9 mouse cellular contexts compared by ENCODE assay signal in genomic region chr6:114861591-114861990, GRCm38 (mm10).
DNase-seq lines count a peak whose midpoint lies in the region; ATAC-seq lines count a peak whose summit lies in the region.
"Had no signal": no experiment of that assay in that cellular context is flagged by ENCODE, and none has a peak within 500 bp of the region (broad histone marks: within the 10 kb centered on the region; RNA-seq: fewer than 3 reads in every experiment).

No protein-coding gene starts in this region.

- H3K9me3 ChIP-seq in embryonic facial prominence, embryonic 11.5 days (replicated peaks; ENCODE audit: control insufficient read depth, low read length): no peaks in the 10 kb centered on the region
- no peaks in the 10 kb centered on the region for H3K9me3 ChIP-seq in embryonic facial prominence, embryonic 10.5 days
- H3K9me3 ChIP-seq in kidney, embryonic 15.5 days (replicated peaks): no peaks in the 10 kb centered on the region
- no peaks in the 10 kb centered on the region for H3K9me3 ChIP-seq in hindbrain, embryonic 15.5 days

- no peaks in the 10 kb centered on the region for H3K27me3 ChIP-seq in embryonic facial prominence, embryonic 11.5 days (ENCODE audit: control insufficient read depth, insufficient read depth, low read length)
- H3K27me3 ChIP-seq in embryonic facial prominence, embryonic 10.5 days (replicated peaks; ENCODE audit: low read depth, poor library complexity, severe bottlenecking): no peaks in the 10 kb centered on the region
- H3K27me3 ChIP-seq in kidney, embryonic 15.5 days: no peaks in the 10 kb centered on the region
- H3K27me3 ChIP-seq in hindbrain, embryonic 15.5 days: no peaks in the 10 kb centered on the region

- no peaks in the 10 kb centered on the region for H3K4me1 ChIP-seq in embryonic facial prominence, embryonic 11.5 days (ENCODE audit: control insufficient read depth, insufficient read depth, low read length)
- peaks cover 27% of the 10 kb centered on the region for H3K4me1 ChIP-seq in embryonic facial prominence, embryonic 10.5 days
- H3K4me1 ChIP-seq in kidney, embryonic 15.5 days: peaks cover 66% of the 10 kb centered on the region
- peaks cover 6% of the 10 kb centered on the region; the same call in 1 of the 2 replicates for H3K4me1 ChIP-seq in hindbrain, embryonic 15.5 days (replicated peaks)

- no peak for DNase-seq in embryonic facial prominence, embryonic 11.5 days (ENCODE audit: low spot score)
- no peak for DNase-seq in embryonic facial prominence, embryonic 10.5 days (ENCODE audit: low spot score)
- DNase-seq in kidney, adult 18-20 months: no peak
- DNase-seq in cerebellum, adult 18-20 months: peak; percentile 69 to 74
- no peak for DNase-seq in natural killer cell, adult 2 months (ENCODE audit: low spot score in 2 of 2)

- ATAC-seq in embryonic facial prominence, embryonic 11.5 days (replicated peaks; ENCODE audit: insufficient number of reproducible peaks, low FRiP score, low TSS enrichment, low read depth): no peak
- no peak for ATAC-seq in kidney, embryonic 15.5 days (replicated peaks; ENCODE audit: low FRiP score)
- no peak for ATAC-seq in hindbrain, embryonic 15.5 days (ENCODE audit: low FRiP score, low read depth)
- ATAC-seq in granulocyte monocyte progenitor cell, adult 5-6 weeks (replicated peaks; ENCODE audit: poor library complexity, severe bottlenecking): no peak

- no peak overlapping the region for H3K4me2 ChIP-seq in embryonic facial prominence, embryonic 11.5 days (ENCODE audit: low read depth, low read length)
- no peak overlapping the region for H3K4me2 ChIP-seq in kidney, embryonic 15.5 days
- H3K4me2 ChIP-seq in hindbrain, embryonic 15.5 days: no peak overlapping the region

- no peak overlapping the region for H3K9ac ChIP-seq in embryonic facial prominence, embryonic 11.5 days (replicated peaks; ENCODE audit: low read length)
- no peak overlapping the region for H3K9ac ChIP-seq in kidney, embryonic 15.5 days
- H3K9ac ChIP-seq in hindbrain, embryonic 15.5 days: no peak overlapping the region
- H3K9ac ChIP-seq: liver, embryonic 14.5 days had no signal

- 72% methylated on average over 9 of the region's 9 CpGs for WGBS in embryonic facial prominence, embryonic 11.5 days
- 79% methylated on average over 9 of the region's 9 CpGs for WGBS in embryonic facial prominence, embryonic 10.5 days
- 78% methylated on average over 9 of the region's 9 CpGs for WGBS in kidney, embryonic 15.5 days
- 41% methylated on average over 9 of the region's 9 CpGs for WGBS in hindbrain, embryonic 15.5 days

- H3K27ac ChIP-seq in embryonic facial prominence, embryonic 11.5 days (replicated peaks; ENCODE audit: low read depth, low read length): peak overlapping the region; percentile 13; the same call in 1 of the 2 replicates
- no peak overlapping the region for H3K27ac ChIP-seq in embryonic facial prominence, embryonic 10.5 days (replicated peaks)
- H3K27ac ChIP-seq in kidney, embryonic 15.5 days: peak overlapping the region; percentile 54
- 0 out of 2 replicates have a peak overlapping the region, but pooled peaks have one; percentile 2 for H3K27ac ChIP-seq in hindbrain, embryonic 15.5 days (replicated peaks)
- H3K27ac ChIP-seq: liver, embryonic 14.5 days had no signal

- H3K4me3 ChIP-seq in embryonic facial prominence, embryonic 11.5 days (ENCODE audit: low read depth, low read length): no peak overlapping the region
- no peak overlapping the region for H3K4me3 ChIP-seq in embryonic facial prominence, embryonic 10.5 days
- no peak overlapping the region for H3K4me3 ChIP-seq in kidney, embryonic 15.5 days (replicated peaks)
- no peak overlapping the region for H3K4me3 ChIP-seq in hindbrain, embryonic 15.5 days

- H3K36me3 ChIP-seq in embryonic facial prominence, embryonic 11.5 days (replicated peaks; ENCODE audit: control insufficient read depth, insufficient read depth, low read depth, low read length): peaks cover 11% of the 10 kb centered on the region
- peaks cover 68% of the 10 kb centered on the region for H3K36me3 ChIP-seq in embryonic facial prominence, embryonic 10.5 days (replicated peaks)
- peaks cover 56% of the 10 kb centered on the region for H3K36me3 ChIP-seq in kidney, embryonic 15.5 days
- no peaks in the 10 kb centered on the region for H3K36me3 ChIP-seq in hindbrain, embryonic 15.5 days

Comparison
In these comparisons a context has a peak if more than half of its experiments do, and no peak if none do; other contexts are left out.
1. DNase-seq: peak in cerebellum, adult 18-20 months (2 of 2); none in embryonic facial prominence, embryonic 11.5 days (single experiment), embryonic facial prominence, embryonic 10.5 days (single experiment), kidney, adult 18-20 months (single experiment) and natural killer cell, adult 2 months (0 of 2).